Mouse (Mus musculus) cerebellum, adult 2 months (tissue): ENCODE data around the gene Kif4.

Experiments
- CTCF ChIP-seq: fragments of 200-500 bp; IDR thresholded peaks from 2 replicates; pipeline ENCODE4 v1.5.1; 2011; ENCODE audit warnings: low read depth, mild to moderate bottlenecking, control low read depth, low read length, moderate library complexity, borderline replicate concordance; ENCODE audit not compliant: insufficient read depth
- POLR2A ChIP-seq: fragments of 200-500 bp; IDR thresholded peaks from 2 replicates; pipeline ENCODE4 v1.6.1; 2011; ENCODE audit warnings: low read length, control low read depth, borderline replicate concordance; ENCODE audit not compliant: insufficient read depth

DNA sequence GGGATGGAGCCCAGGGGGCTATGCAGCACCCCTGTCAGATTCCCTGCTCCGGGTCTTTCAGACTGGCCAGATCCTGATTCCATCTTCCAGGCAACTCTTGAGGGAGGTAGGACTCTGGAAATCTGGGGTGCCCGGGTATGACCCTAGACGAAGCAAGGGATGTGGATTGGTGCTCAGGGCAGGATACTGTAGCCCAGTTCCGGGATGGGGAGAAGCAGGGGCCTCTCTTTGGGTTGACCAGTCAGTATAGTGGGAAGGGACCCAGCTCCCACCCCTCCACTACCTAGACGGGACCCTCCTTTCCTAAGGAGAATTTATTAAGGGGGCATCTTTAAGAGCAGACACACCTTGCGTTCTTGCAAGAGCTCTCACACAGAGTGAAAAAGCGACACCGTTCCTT lies 104.7 kb downstream of the Kif4 start:
- TF ChIP-seq POLR2A (no peak), CTCF (no peak)
